Mouse (Mus musculus) macrophage (primary cell): ENCODE measurements around the gene Tspan15. TPM values are rescaled to one million over a fixed set of nuclear protein-coding genes. Genes with fewer than 3 reads are reported as not detected.

ENCODE experiments used
- H3K27ac ChIP-seq: fragments of 350-480 bp; formaldehyde crosslinking; 2 replicates; pipeline ENCODE4 v1.9.0; 2021
- H3K36me3 ChIP-seq: fragments of 350-480 bp; formaldehyde crosslinking; 2 replicates; pipeline ENCODE4 v1.9.0; 2021; ENCODE audit errors: inconsistent target
- H3K4me3 ChIP-seq: fragments of 350-480 bp; formaldehyde crosslinking; 2 replicates; pipeline ENCODE4 v1.9.0; 2021; ENCODE audit errors: inconsistent target
- H3K79me2 ChIP-seq: fragments of 350-480 bp; formaldehyde crosslinking; 2 replicates; pipeline ENCODE4 v1.9.0; 2021; ENCODE audit errors: inconsistent target
- WGBS: methylation state at CpG from one replicate; pipeline ENCODE4 v1.1.7; 2026; ENCODE audit warnings: inconsistent platforms; ENCODE audit not compliant: missing documents; 5-methylcytosine and 5-hydroxymethylcytosine counted together
- polyA plus RNA-seq: library from polyadenylated mRNA; stranded (reverse); fragments of 250-400 nt; gene quantifications from 3 replicates; pipeline ENCODE4 v1.2.4, GENCODE M21; 2018; ENCODE audit warnings: inconsistent platforms

Tspan15 gene
- polyA plus RNA-seq, 1 experiment from 2014 or later, result not detected

GRCm38 (mm10) chr10:62190821-62191220 lies 40.2 kb downstream of the Tspan15 start:
- no peaks in the 10 kb centered on the region for H3K36me3 ChIP-seq
- H3K79me2 ChIP-seq, result no peaks in the 10 kb centered on the region
- WGBS, result 90% methylated on average over 7 of the region's 7 CpGs
- H3K27ac ChIP-seq, result no peak overlapping the region
- no peak overlapping the region for H3K4me3 ChIP-seq

GRCm38 (mm10) chr10:62189910-62190309 lies 41.1 kb downstream of the Tspan15 start:
- H3K27ac ChIP-seq, result no peak overlapping the region
- H3K36me3 ChIP-seq, result no peaks in the 10 kb centered on the region
- no peaks in the 10 kb centered on the region for H3K79me2 ChIP-seq
- WGBS, result 7% methylated on average over 4 of the region's 4 CpGs
- no peak overlapping the region for H3K4me3 ChIP-seq

- H3K79me2 ChIP-seq, result no peaks in the 10 kb centered on the region
- H3K27ac ChIP-seq, result no peak overlapping the region
- WGBS, result 54% methylated on average over 3 of the region's 3 CpGs
- no peak overlapping the region for H3K4me3 ChIP-seq
- no peaks in the 10 kb centered on the region for H3K36me3 ChIP-seq
Measured at GRCm38 (mm10) chr10:62189303-62189702, 41.7 kb downstream of the Tspan15 start.

GRCm38 (mm10) chr10:62186882-62187281 lies 44.2 kb downstream of the Tspan15 start:
- 25% methylated on average over 7 of the region's 7 CpGs for WGBS
- Histone ChIP-seq H3K36me3 (no peaks in the 10 kb centered on the region), H3K79me2 (no peaks in the 10 kb centered on the region), H3K27ac (no peak overlapping the region), H3K4me3 (no peak overlapping the region)

- H3K4me3 ChIP-seq, result no peak overlapping the region
- H3K36me3 ChIP-seq, result no peaks in the 10 kb centered on the region
- WGBS, result 2% methylated on average over 10 of the region's 10 CpGs
- H3K79me2 ChIP-seq, result no peaks in the 10 kb centered on the region
- H3K27ac ChIP-seq, result no peak overlapping the region
Measured at GRCm38 (mm10) chr10:62183053-62183452, 48.0 kb downstream of the Tspan15 start.

GRCm38 (mm10) chr10:62182471-62183014 lies 48.5 kb downstream of the Tspan15 start:
- Histone ChIP-seq H3K27ac (no peak overlapping the region), H3K4me3 (no peak overlapping the region), H3K79me2 (no peaks in the 10 kb centered on the region), H3K36me3 (no peaks in the 10 kb centered on the region)
- 39% methylated on average over 6 of the region's 6 CpGs for WGBS

- no peaks in the 10 kb centered on the region for H3K79me2 ChIP-seq
- H3K36me3 ChIP-seq, result no peaks in the 10 kb centered on the region
- WGBS, result 70% methylated on average over 3 of the region's 3 CpGs
Measured at GRCm38 (mm10) chr10:62181701-62182100, 49.4 kb downstream of the Tspan15 start.

GRCm38 (mm10) chr10:62179944-62180343 lies 51.1 kb downstream of the Tspan15 start:
- Histone ChIP-seq H3K4me3 (no peak overlapping the region), H3K27ac (no peak overlapping the region), H3K79me2 (no peaks in the 10 kb centered on the region), H3K36me3 (no peaks in the 10 kb centered on the region)
- WGBS, result 92% methylated on average over 2 of the region's 3 CpGs

More at GRCm38 (mm10) chr10:62181701-62182100, 49.4 kb downstream of the Tspan15 start:
- H3K27ac ChIP-seq, result no peak overlapping the region
- H3K4me3 ChIP-seq, result no peak overlapping the region

GRCm38 (mm10) chr10:62174533-62175313 lies 56.3 kb downstream of the Tspan15 start:
- 88% methylated on average over 15 of the region's 15 CpGs for WGBS
- Histone ChIP-seq H3K27ac (no peak overlapping the region), H3K36me3 (no peaks in the 10 kb centered on the region), H3K4me3 (no peak overlapping the region), H3K79me2 (no peaks in the 10 kb centered on the region)

- Histone ChIP-seq H3K36me3 (no peaks in the 10 kb centered on the region), H3K79me2 (no peaks in the 10 kb centered on the region), H3K27ac (no peak overlapping the region), H3K4me3 (no peak overlapping the region)
- 85% methylated on average over 7 of the region's 9 CpGs for WGBS
Measured at GRCm38 (mm10) chr10:62173941-62174448, 57.1 kb downstream of the Tspan15 start.

GRCm38 (mm10) chr10:62172841-62173553 lies 58.1 kb downstream of the Tspan15 start:
- Histone ChIP-seq H3K4me3 (no peak overlapping the region), H3K36me3 (no peaks in the 10 kb centered on the region), H3K79me2 (no peaks in the 10 kb centered on the region), H3K27ac (no peak overlapping the region)
- WGBS, result 58% methylated on average over 9 of the region's 9 CpGs

- no peaks in the 10 kb centered on the region for H3K36me3 ChIP-seq
- WGBS, result 29% methylated on average over 10 of the region's 10 CpGs
- H3K27ac ChIP-seq, result no peak overlapping the region
- H3K79me2 ChIP-seq, result no peaks in the 10 kb centered on the region
- H3K4me3 ChIP-seq, result no peak overlapping the region
Measured at GRCm38 (mm10) chr10:62162410-62162809, 68.6 kb downstream of the Tspan15 start.

- Histone ChIP-seq H3K79me2 (no peaks in the 10 kb centered on the region), H3K4me3 (no peak overlapping the region), H3K27ac (no peak overlapping the region), H3K36me3 (no peaks in the 10 kb centered on the region)
- WGBS, result 72% methylated on average over 7 of the region's 7 CpGs
Measured at GRCm38 (mm10) chr10:62149929-62150328, 81.1 kb downstream of the Tspan15 start.

GRCm38 (mm10) chr10:62147466-62148248 lies 83.4 kb downstream of the Tspan15 start:
- 76% methylated on average over 11 of the region's 12 CpGs for WGBS
- no peaks in the 10 kb centered on the region for H3K79me2 ChIP-seq
- H3K4me3 ChIP-seq, result no peak overlapping the region
- H3K36me3 ChIP-seq, result no peaks in the 10 kb centered on the region
- no peak overlapping the region for H3K27ac ChIP-seq
